In genomic region chr2:166560826-166561225, GRCm38 (mm10) we compare ENCODE assay signal across 25 mouse cellular contexts.
DNase-seq lines count a peak whose midpoint lies in the region; ATAC-seq lines count a peak whose summit lies in the region.
"Had no signal": no experiment of that assay in that cellular context is flagged by ENCODE, and none has a peak within 500 bp of the region (broad histone marks: within the 10 kb centered on the region; RNA-seq: fewer than 3 reads in every experiment).

No protein-coding gene starts in this region.

- DNase-seq in hindbrain, embryonic 10.5 days (ENCODE audit: low spot score) = no peak
- no peak for DNase-seq in hindbrain, embryonic 11.5 days (ENCODE audit: low spot score)
- DNase-seq in kidney, adult 8-10 months = peak; percentile 48 to 61
- peak; percentile 32 for DNase-seq in kidney, postnatal 14 days
- no peak for DNase-seq in layer of hippocampus, adult 9-10 months (ENCODE audit: low spot score)
- DNase-seq in heart, postnatal 14 days = no peak
- DNase-seq: adrenal gland, postnatal 10 days; cerebellum, adult 8-10 months; cerebellum, postnatal 25 days; gastrocnemius, postnatal 25 days; heart, adult 11 months; left cerebral cortex, postnatal 4 days; lung, embryonic 14.5 days; retina, postnatal 1 day; right cerebral cortex, postnatal 14 days had no signal

- no peaks in the 10 kb centered on the region for H3K9me3 ChIP-seq in hindbrain, embryonic 10.5 days
- H3K9me3 ChIP-seq in hindbrain, embryonic 11.5 days (ENCODE audit: control insufficient read depth, low read length) = no peaks in the 10 kb centered on the region
- no peaks in the 10 kb centered on the region for H3K9me3 ChIP-seq in kidney, embryonic 15.5 days (replicated peaks)
- H3K9me3 ChIP-seq in limb, embryonic 12.5 days = no peaks in the 10 kb centered on the region
- H3K9me3 ChIP-seq: forebrain, embryonic 15.5 days; liver, embryonic 15.5 days; midbrain, embryonic 12.5 days; stomach, embryonic 15.5 days had no signal

- H3K4me3 ChIP-seq in hindbrain, embryonic 10.5 days = no peak overlapping the region
- H3K4me3 ChIP-seq in hindbrain, embryonic 11.5 days (ENCODE audit: low read depth, low read length) = no peak overlapping the region
- no peak overlapping the region for H3K4me3 ChIP-seq in kidney, embryonic 15.5 days (replicated peaks)
- no peak overlapping the region for H3K4me3 ChIP-seq in limb, embryonic 12.5 days (replicated peaks)
- H3K4me3 ChIP-seq: forebrain, embryonic 15.5 days; layer of hippocampus, adult 2 months; liver, embryonic 15.5 days; midbrain, embryonic 12.5 days; stomach, embryonic 15.5 days had no signal

- peaks cover 67% of the 10 kb centered on the region for H3K4me1 ChIP-seq in hindbrain, embryonic 10.5 days (replicated peaks)
- H3K4me1 ChIP-seq in hindbrain, embryonic 11.5 days (replicated peaks; ENCODE audit: control insufficient read depth, insufficient read depth, low read length) = no peaks in the 10 kb centered on the region; the same call in 1 of the 2 replicates
- peaks cover 32% of the 10 kb centered on the region for H3K4me1 ChIP-seq in kidney, embryonic 15.5 days
- H3K4me1 ChIP-seq in limb, embryonic 12.5 days (replicated peaks) = peaks cover 25% of the 10 kb centered on the region

- no peak overlapping the region for H3K4me2 ChIP-seq in hindbrain, embryonic 11.5 days (replicated peaks; ENCODE audit: low read depth, low read length)
- no peak overlapping the region for H3K4me2 ChIP-seq in kidney, embryonic 15.5 days
- H3K4me2 ChIP-seq in limb, embryonic 12.5 days = no peak overlapping the region
- H3K4me2 ChIP-seq: forebrain, embryonic 15.5 days; heart, embryonic 11.5 days; liver, embryonic 15.5 days; lung, embryonic 14.5 days; midbrain, embryonic 12.5 days; stomach, embryonic 15.5 days had no signal

- H3K36me3 ChIP-seq in hindbrain, embryonic 10.5 days = peaks cover 6% of the 10 kb centered on the region
- H3K36me3 ChIP-seq in hindbrain, embryonic 11.5 days (ENCODE audit: control insufficient read depth, insufficient read depth, low read length) = no peaks in the 10 kb centered on the region
- no peaks in the 10 kb centered on the region for H3K36me3 ChIP-seq in kidney, embryonic 15.5 days
- H3K36me3 ChIP-seq in limb, embryonic 12.5 days = 0 out of 2 replicates have a peak, but pooled peaks cover 5% of the 10 kb centered on the region
- H3K36me3 ChIP-seq: forebrain, embryonic 15.5 days; liver, embryonic 15.5 days; stomach, embryonic 15.5 days had no signal

- H3K9ac ChIP-seq in hindbrain, embryonic 11.5 days (ENCODE audit: low read depth, low read length) = no peak overlapping the region
- H3K9ac ChIP-seq in kidney, embryonic 15.5 days = no peak overlapping the region
- H3K9ac ChIP-seq in limb, embryonic 12.5 days (replicated peaks) = no peak overlapping the region
- H3K9ac ChIP-seq: forebrain, embryonic 15.5 days; liver, embryonic 15.5 days; lung, embryonic 14.5 days; midbrain, embryonic 12.5 days; stomach, embryonic 15.5 days had no signal

- WGBS in hindbrain, embryonic 10.5 days = 86% methylated on average over 7 of the region's 7 CpGs
- WGBS in hindbrain, embryonic 11.5 days = 90% methylated on average over 7 of the region's 7 CpGs
- 61% methylated on average over 7 of the region's 7 CpGs for WGBS in kidney, embryonic 15.5 days
- WGBS in limb, embryonic 12.5 days = 84% methylated on average over 7 of the region's 7 CpGs

- H3K27ac ChIP-seq in hindbrain, embryonic 10.5 days = peak overlapping the region; percentile 80
- H3K27ac ChIP-seq in hindbrain, embryonic 11.5 days (ENCODE audit: low read depth, low read length) = no peak overlapping the region
- no peak overlapping the region for H3K27ac ChIP-seq in kidney, embryonic 15.5 days
- H3K27ac ChIP-seq in limb, embryonic 12.5 days = 0 out of 2 replicates have a peak overlapping the region, but pooled peaks have one; percentile 35
- H3K27ac ChIP-seq: forebrain, embryonic 15.5 days; layer of hippocampus, adult 2 months; liver, embryonic 15.5 days; midbrain, embryonic 12.5 days; stomach, embryonic 15.5 days had no signal

- no peak for ATAC-seq in hindbrain, embryonic 11.5 days (ENCODE audit: low FRiP score)
- ATAC-seq in kidney, embryonic 15.5 days (replicated peaks; ENCODE audit: low FRiP score) = no peak
- ATAC-seq in limb, embryonic 12.5 days (ENCODE audit: insufficient number of reproducible peaks, insufficient read depth, low FRiP score, low TSS enrichment, low read depth) = no peak
- ATAC-seq: forebrain, embryonic 15.5 days; hindbrain, embryonic 16.5 days; Patski had no signal

- peaks cover 27% of the 10 kb centered on the region for H3K27me3 ChIP-seq in hindbrain, embryonic 10.5 days (ENCODE audit: insufficient read depth, poor library complexity, severe bottlenecking)
- H3K27me3 ChIP-seq in hindbrain, embryonic 11.5 days (ENCODE audit: control insufficient read depth, insufficient read depth, low read length) = no peaks in the 10 kb centered on the region
- H3K27me3 ChIP-seq in kidney, embryonic 15.5 days = no peaks in the 10 kb centered on the region
- no peaks in the 10 kb centered on the region for H3K27me3 ChIP-seq in limb, embryonic 12.5 days
- H3K27me3 ChIP-seq: forebrain, embryonic 15.5 days; liver, embryonic 15.5 days; Patski; stomach, embryonic 15.5 days had no signal

- intact Hi-C loops in heart, postnatal 14 days (cut with DNase I) = loop anchor here (10.0 kb wide), 1 partner anchor 776 kb away; no protein-coding TSS in a partner anchor

Comparison
In these comparisons a context has a peak if more than half of its experiments do, and no peak if none do; other contexts are left out.
1. H3K27ac ChIP-seq: peak in hindbrain, embryonic 10.5 days (single experiment) and limb, embryonic 12.5 days (single experiment); none in hindbrain, embryonic 11.5 days (single experiment) and kidney, embryonic 15.5 days (single experiment).
2. DNase-seq: peak in kidney, adult 8-10 months (2 of 2) and kidney, postnatal 14 days (single experiment); none in hindbrain, embryonic 10.5 days (single experiment), hindbrain, embryonic 11.5 days (single experiment), layer of hippocampus, adult 9-10 months (single experiment) and heart, postnatal 14 days (0 of 2).